Mouse (Mus musculus) hematopoietic stem cell, adult 5-6 weeks (primary cell): ENCODE measurements around the gene C130026I21Rik. TPM values are rescaled to one million over a fixed set of nuclear protein-coding genes. Genes with fewer than 3 reads are reported as not detected.
"Not testable (repeated sequence)": the region's sequence is repeated elsewhere in the genome, so short reads cannot be mapped to it uniquely, and the experiment has no call there.

Source experiments
- ATAC-seq, 2 experiments: fragments of 125-278 bp in 1 of 2; replicated peaks in 1 of 2; 2 replicates each; pipeline ENCODE4 v1.8.0; 2016 to 2017; ENCODE audit warnings: inconsistent platforms in 2 of 2, mild to moderate bottlenecking in 2 of 2, moderate number of reproducible peaks in 2 of 2, low read depth in 1 of 2, moderate TSS enrichment in 1 of 2; ENCODE audit not compliant: low FRiP score in 2 of 2, poor library complexity in 2 of 2, severe bottlenecking in 2 of 2, insufficient read depth in 1 of 2, low TSS enrichment in 1 of 2
- total RNA-seq: library from RNA; stranded (forward); fragments of 172-1452, 232-1000 nt; gene quantifications from 2 replicates; pipeline ENCODE4 v1.2.3, GENCODE M21; 2017

The C130026I21Rik gene
- total RNA-seq, 1 experiment from 2014 or later, result 15.2 TPM

DNA sequence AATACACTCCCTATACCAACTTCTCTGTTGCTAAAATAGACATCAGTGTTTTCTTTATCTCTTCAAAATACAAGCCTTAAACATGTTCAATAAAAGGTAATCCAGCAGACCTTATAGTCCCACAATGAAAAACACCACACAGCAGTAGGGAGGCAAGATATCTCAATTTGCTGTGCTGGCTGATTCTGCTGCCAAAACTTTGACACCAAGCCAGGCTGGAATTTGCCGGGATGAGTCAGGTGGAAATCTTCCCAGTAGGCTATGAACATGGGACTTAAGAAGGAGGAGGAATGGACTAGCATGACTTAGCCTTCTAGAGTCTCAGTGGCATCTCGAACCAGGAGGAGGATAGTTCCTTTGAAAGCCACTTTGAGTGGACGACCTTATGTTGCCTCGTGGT lies 91.4 kb downstream of the C130026I21Rik start:
- not testable (repeated sequence) for ATAC-seq

DNA sequence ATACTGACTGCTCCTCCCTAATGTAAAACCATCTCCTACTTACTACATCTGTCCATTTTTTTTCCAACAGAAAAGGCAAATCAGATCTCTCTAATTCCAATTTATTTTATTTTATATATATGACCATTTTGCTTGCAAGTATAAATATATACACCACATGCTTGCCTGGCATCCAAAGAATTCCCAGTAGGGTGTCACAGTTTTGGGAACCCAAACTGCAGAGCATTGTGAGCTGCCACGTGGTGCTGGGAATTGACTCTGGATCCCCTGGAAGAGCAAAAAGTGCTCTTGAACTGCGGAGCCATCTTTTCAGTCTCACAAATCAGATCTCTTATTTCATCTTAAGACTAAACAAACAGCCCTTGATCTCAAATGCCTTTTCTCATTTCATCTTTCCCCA lies 107.5 kb downstream of the C130026I21Rik start:
- not testable (repeated sequence) for ATAC-seq

DNA sequence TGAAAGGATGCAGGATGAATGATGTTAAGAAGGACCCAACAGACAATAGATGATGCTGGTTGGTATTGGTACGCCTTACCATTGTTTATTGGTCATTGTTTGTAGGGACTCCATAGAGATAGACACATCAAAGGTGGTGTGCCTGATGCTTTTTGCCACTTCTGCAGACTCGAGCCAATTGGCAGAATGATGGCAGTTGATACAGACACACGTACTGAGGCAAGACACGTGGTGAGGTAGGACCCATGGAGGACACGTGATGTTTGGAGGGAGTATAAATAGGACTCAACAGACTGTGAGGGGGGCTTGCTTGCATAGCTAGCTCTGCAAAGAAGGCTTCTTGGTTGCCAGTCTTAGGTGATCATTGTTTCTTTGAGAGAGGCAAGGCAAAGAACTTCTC lies 115.2 kb downstream of the C130026I21Rik start:
- not testable (repeated sequence) for ATAC-seq

DNA sequence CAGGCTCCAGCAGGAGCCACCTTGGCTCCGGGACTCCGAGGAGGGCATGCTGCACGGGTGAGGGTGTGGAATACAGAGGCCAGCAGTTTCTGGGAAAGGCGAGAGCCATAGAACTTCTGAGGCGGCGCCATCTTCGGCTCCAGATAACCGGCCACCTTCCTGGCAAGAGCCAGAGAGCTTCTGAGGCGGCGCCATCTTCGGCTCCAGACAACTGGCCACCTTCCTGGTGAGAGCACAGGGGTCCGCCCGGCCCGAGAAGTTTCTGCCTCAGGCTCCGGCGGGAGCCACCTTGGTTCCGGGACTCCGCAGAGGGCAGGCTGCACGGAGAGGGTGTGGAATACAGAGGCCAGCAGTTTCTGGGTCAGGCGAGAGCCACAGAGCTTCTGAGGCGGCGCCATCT lies 136.7 kb downstream of the C130026I21Rik start:
- ATAC-seq, result not testable (repeated sequence)

DNA sequence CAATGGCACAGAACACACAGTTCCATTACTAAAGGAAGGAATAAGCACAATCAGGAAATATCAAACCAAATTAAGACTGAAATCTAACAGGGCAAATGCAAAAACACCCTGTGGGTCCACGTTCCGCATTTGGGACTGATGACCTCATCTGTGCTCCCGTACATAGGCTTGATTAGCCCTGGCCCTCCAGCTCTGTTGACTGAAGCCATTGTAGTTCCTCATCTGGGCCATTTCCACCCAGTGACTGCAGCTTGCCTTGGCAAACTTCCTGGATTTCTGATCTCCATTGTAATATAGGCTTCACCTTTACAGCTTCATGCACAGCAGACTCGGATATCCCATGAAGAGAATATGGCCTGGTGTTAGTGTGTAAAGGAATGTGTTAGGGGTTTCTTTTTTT lies 148.5 kb downstream of the C130026I21Rik start:
- not testable (repeated sequence) for ATAC-seq

DNA sequence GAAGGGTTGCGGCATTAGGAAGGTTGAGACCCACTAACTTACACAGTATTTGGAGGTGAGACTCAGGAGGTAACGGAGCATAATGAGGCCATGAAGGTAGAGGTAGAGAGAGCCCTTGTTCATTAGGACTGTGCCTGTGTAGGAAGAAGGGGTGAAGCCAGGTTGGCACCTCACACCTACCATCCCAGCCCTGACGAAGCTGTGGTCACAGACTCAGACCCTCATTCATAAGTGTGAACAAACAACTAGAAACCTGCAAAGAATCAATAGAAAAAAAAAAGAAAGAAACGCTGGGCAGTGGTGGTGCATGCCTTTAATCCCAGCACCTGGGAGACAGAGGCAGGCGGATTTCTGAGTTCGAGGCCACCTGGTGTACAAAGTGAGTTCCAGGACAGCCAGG lies 152.0 kb downstream of the C130026I21Rik start:
- not testable (repeated sequence) for ATAC-seq

DNA sequence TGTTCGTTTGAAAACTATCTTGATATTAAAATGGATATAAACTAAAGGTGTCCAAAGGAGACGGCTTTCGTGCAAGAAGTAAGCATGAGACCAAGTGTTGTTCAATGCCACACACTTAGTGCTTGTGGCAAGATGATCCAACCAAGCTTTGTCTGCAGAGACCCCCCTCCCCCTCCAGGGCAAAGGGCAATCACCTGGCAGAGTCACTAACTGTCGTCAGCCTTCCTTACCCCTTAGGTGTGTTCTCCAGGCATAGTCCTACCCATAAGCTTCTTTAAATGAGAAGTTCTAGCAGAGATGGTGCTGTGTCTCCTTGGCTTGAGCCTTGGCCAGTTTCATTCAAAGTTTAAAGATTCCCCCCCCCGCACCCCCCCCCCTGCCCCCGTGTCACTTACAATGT lies 152.8 kb downstream of the C130026I21Rik start:
- not testable (repeated sequence) for ATAC-seq

DNA sequence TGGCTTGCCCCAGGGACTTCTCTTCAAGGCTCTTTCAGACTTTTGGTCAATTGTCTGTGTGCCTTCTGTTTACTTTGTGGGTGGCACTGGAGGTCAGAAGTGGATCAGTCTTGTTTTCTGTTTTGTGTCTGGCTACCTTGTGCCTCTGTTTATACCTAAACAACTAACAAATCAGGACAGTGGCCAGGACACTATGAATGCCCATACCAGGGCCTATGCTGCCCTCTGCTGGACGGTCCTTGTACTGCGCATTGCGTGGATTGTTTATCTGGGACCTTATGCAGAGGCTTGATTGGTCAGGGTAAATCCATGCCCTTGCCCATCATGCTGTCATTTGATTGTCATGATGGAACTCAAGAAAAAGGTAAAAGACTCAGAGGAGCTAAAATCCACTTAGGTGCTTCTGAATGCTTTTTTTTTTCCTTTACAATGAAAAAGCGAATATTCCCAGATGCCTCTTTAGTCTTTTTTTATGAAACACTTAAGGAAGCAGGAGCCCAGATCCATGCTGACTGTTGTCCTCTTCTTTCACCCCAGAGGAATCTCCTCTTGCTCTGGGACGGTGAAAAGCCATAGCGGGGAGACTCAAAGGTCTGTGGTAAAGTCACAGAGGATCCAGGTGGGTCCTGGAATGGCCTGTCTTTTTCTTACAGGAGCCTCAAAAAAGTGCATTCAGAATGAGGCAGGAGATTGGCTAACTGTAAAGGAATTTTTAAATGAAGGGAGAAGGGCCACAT lies 155.5 kb downstream of the C130026I21Rik start:
- not testable (repeated sequence) for ATAC-seq

DNA sequence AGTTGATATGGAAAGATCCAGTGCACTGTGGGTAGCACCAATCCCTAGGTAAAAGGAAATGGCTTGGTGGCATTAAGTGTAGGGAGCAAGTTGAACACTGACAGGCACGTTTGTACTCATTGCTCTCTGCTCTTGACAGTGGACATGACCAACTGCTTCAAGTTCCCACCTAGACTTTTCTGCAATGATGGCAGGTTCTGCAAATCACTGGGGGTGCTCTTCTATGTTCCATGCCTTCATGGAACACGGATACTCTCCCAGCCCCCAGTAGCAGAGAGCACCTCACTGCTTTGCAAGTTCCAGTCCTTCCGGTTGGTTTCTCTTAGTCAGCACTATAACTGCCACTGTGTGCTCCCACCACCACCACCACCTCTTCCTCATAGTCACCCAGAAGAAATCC lies 156.3 kb downstream of the C130026I21Rik start:
- ATAC-seq, result not testable (repeated sequence)

DNA sequence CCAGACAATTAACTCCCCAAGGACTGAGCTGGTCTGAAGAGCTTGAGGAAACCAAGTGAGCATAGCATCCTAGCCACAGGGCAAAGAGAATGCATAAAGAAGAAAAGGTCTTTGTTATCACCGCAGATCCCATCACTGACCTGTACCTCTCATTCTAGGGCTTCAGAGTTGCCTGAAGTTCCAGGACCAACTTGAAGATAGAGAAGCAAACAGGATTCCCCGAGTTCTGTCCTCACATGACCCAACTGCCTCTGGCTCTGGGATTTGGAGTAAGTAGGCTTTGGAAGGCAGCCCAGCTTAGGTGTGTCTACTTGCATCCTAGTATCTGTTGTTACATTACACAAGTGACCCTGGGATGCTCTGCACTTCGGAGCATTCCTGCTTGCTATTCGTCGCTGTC lies 157.5 kb downstream of the C130026I21Rik start:
- not testable (repeated sequence) for ATAC-seq

DNA sequence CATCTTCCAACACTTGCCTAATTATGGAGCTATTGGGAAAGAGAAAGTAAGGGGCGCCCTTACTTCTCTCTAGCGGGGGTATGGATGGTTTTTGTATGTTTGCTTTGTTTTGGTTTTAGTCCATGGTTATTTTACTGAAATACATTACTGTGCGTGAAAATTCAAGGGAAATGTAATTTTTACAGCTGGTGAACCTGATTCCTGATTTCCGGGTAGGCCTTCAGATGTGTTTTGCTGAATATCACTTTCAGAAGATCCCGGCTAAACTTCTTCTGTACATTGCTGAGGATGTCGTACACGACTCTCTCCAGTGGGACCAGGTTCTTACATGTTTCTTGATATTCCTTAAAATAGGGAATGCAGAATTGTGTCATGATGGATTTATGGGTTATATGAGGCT lies 158.1 kb downstream of the C130026I21Rik start:
- ATAC-seq, result not testable (repeated sequence)

DNA sequence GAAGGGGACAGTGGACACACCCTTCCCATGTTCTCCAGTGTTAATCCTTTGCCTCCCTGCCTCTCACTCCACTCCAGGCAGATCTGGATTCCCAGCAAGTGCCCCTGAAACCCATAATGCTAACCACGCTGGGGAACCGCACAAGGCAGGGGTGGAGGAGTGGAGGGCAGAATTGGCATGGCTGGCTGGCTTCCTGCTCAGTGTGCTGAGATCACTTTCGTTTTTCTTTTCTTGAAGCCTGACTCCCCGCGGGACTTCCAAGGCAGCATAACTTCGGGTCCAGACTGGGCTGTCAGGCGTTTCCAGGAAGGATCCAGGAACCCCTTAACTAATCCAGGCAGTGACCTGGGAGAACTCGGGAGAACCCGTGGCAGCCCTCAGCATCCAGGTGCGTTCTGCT lies 158.8 kb downstream of the C130026I21Rik start:
- ATAC-seq, result not testable (repeated sequence)

DNA sequence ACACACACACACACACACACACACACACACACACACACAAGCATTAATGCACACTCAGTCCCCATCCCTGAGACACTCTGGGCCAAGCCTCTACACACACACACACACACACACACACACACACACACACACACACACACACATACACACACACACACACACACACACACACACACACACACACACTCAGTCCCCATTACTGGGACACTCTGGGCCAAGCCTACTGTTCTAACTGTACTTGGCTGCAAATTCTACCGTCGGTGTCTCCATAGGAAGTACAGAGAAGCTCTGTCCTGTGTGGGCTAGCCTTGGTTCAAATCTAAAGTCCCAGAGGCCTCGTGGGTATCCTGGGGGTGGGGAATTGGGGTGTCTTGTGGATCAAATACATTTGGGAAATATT lies 159.5 kb downstream of the C130026I21Rik start:
- ATAC-seq, result not testable (repeated sequence)

DNA sequence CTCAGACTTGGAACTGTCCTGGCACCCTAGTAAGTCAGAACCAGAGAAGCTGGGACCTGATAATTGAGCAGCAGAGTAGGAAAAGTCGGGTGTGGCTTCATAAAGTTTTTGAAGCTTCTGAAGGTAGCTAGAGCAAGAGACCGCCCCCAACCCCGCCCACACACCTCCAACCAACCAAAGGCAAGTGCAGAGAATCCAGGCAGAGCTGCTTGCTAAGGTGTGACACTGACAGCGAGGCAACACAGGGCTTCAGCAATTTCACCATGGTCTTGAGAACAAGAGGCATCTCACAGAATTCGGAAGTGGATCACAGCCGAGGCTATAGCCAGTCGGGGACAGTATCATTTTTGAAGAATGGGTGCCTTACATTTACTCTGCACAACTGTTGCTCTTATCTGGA lies 160.6 kb downstream of the C130026I21Rik start, which contains the start of gene A530032D15Rik:
TSS of gene A530032D15Rik (minus strand) at position 101 of the 400 bp plus-strand sequence.
- ATAC-seq, result not testable (repeated sequence)

DNA sequence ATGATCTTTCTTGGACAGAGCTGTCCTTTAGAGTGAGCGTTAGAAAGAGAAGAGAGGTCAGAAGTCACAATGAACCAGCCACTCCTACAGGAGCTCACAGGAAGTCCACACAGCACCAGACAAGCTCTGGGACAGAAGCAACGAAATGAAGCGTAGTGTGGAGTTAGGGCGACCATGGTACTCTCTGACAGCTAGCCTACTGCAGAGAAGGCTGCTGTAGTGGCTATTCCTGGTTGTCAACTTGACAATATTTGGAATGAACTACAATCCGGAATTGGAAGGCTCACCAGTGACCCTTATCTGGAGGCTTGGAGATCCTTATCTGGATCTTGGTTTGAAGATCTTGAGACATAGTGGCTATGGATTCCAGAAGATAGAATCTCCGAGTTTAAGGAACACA lies 164.4 kb downstream of the C130026I21Rik start:
- not testable (repeated sequence) for ATAC-seq

DNA sequence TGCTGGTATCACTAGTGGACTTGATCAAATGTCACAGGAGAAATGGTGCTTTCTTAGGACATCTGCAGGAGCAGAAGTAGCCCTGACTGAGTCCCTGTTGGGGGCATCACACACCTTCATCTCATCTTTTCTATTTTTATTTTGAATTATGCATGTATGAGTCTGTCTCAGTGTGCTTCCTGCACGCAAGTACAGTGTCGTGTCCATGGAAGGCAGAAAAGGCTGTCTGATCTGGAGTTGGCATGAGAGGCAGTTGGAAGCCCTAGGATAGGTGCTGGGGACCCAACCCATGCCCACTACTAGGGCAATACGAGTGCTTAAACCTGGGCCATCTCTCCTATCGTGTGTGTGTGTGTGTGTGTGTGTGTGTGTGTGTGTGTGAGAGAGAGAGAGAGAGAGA lies 165.0 kb downstream of the C130026I21Rik start:
- ATAC-seq, result not testable (repeated sequence)

DNA sequence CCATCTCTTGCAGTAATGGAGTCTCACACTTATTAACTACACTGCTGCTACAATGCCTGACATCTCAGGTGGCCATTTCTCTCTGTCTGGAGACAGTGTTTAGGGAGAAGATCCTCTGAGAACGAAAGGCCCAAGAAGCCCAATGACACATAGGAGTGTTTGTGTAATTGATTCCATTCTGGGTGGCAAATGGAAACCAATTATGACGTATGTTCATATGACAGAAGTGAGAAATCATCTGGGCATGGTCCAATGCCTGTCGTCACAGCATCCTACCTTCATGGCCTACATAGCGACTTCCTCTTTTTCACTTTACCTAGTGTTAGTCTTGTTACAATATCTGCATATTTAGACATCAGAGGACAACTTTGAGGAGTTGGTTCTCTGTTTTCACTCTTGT lies 168.6 kb downstream of the C130026I21Rik start:
- ATAC-seq, result not testable (repeated sequence)

DNA sequence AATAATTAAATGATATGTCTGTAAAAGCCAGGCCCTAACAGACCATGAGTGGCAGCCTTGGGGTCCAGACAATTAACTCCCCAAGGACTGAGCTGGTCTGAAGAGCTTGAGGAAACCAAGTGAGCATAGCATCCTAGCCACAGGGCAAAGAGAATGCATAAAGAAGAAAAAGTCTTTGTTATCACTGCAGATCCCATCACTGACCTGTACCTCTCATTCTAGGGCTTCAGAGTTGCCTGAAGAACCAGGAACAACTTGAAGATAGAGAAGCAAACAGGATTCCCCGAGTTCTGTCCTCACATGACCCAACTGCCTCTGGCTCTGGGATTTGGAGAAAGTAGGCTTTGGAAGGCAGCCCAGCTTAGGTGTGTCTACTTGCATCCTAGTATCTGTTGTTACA lies 170.5 kb downstream of the C130026I21Rik start, which contains the start of gene Gm10553:
TSS of gene Gm10553 (plus strand) at position 301 of the 400 bp plus-strand sequence.
- not testable (repeated sequence) for ATAC-seq

DNA sequence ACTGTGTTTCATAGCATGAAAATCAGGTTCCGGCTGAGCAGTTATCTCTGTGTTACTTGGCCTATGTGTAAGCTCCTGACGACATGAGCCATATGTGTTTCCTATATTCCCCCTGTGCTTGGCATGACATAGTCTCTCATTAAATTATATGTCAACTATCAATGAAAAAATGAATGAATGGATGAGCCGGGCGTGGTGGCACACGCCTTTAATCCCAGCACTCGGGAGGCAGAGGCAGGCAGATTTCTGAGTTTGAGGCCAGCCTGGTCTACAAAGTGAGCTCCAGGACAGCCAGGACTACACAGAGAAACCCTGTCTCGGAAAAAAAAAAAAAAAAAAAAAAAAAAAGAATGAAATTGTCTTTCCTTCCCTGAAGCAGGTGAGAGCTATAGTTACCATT lies 171.3 kb downstream of the C130026I21Rik start:
- not testable (repeated sequence) for ATAC-seq
